Mouse (Mus musculus) testis, adult 2 months (tissue): ENCODE results near the gene Pnp. TPM values are rescaled to one million over a fixed set of nuclear protein-coding genes. Genes with fewer than 3 reads are reported as not detected.
"Not testable (repeated sequence)": the region's sequence is repeated elsewhere in the genome, so short reads cannot be mapped to it uniquely, and the experiment has no call there.

Experiments
- H3K27ac ChIP-seq: fragments of 200-500 bp; 2 replicates; pipeline ENCODE4 v1.5.1; 2012; ENCODE audit warnings: low read depth, low read length; ENCODE audit not compliant: control insufficient read depth, insufficient read depth
- H3K27me3 ChIP-seq: fragments of 200-500 bp; 2 replicates; pipeline ENCODE4 v1.6.1; 2012; ENCODE audit warnings: mild to moderate bottlenecking, low read length, moderate library complexity; ENCODE audit not compliant: control insufficient read depth, insufficient read depth
- H3K36me3 ChIP-seq: fragments of 200-500 bp; 2 replicates; pipeline ENCODE4 v1.6.1; 2012; ENCODE audit warnings: mild to moderate bottlenecking, low read length; ENCODE audit not compliant: control insufficient read depth, insufficient read depth
- H3K4me1 ChIP-seq: fragments of 200-500 bp; 2 replicates; pipeline ENCODE4 v1.6.1; 2012; ENCODE audit warnings: low read length; ENCODE audit not compliant: control insufficient read depth, insufficient read depth
- H3K4me3 ChIP-seq: fragments of 200-500 bp; 2 replicates; pipeline ENCODE4 v1.5.1; 2012; ENCODE audit warnings: low read depth, mild to moderate bottlenecking, low read length, moderate library complexity, mixed read lengths; ENCODE audit not compliant: control insufficient read depth
- CTCF ChIP-seq: fragments of 200-500 bp; IDR thresholded peaks from 2 replicates; pipeline ENCODE4 v1.5.1; 2012; ENCODE audit warnings: low read depth, mild to moderate bottlenecking, inconsistent platforms, low read length, moderate library complexity; ENCODE audit not compliant: control insufficient read depth, insufficient read depth, insufficient replicate concordance
- POLR2A ChIP-seq: fragments of 200-500 bp; IDR thresholded peaks from 2 replicates; pipeline ENCODE4 v1.6.1; 2012; ENCODE audit warnings: low read depth, mild to moderate bottlenecking, inconsistent platforms, low read length, moderate library complexity; ENCODE audit not compliant: control insufficient read depth
- polyA plus RNA-seq: library from polyadenylated mRNA; depleted of rRNA; stranded (reverse); fragments of >200 nt; gene quantifications from 2 replicates; pipeline ENCODE4 v1.2.3, GENCODE M21; 2012

Gene Pnp
- polyA plus RNA-seq, 1 experiment: 5.6 TPM

GRCm38 (mm10) chr14:50896747-50897373 lies 34.0 kb upstream of the Pnp start:
- Histone ChIP-seq H3K4me3 (peak overlapping the region; percentile 75), H3K27me3 (no peaks in the 10 kb centered on the region), H3K4me1 (peaks cover 7% of the 10 kb centered on the region), H3K27ac (no peak overlapping the region), H3K36me3 (no peaks in the 10 kb centered on the region)
- TF ChIP-seq CTCF (no peak), POLR2A (no peak)

GRCm38 (mm10) chr14:50897374-50897765 lies 33.5 kb upstream of the Pnp start, which contains the start of gene Klhl33:
Gene Klhl33 (minus strand): TSS chr14:50897507.
- H3K4me3 ChIP-seq: peak within 1 kb of the TSS; percentile 75
- H3K36me3 ChIP-seq: no peaks in the 10 kb centered on the region
- TF ChIP-seq CTCF (no peak), POLR2A (no peak)
- H3K4me1 ChIP-seq: peaks cover 7% of the 10 kb centered on the region
- no peak within 1 kb of the TSS for H3K27ac ChIP-seq
- no peaks in the 10 kb centered on the region for H3K27me3 ChIP-seq

DNA sequence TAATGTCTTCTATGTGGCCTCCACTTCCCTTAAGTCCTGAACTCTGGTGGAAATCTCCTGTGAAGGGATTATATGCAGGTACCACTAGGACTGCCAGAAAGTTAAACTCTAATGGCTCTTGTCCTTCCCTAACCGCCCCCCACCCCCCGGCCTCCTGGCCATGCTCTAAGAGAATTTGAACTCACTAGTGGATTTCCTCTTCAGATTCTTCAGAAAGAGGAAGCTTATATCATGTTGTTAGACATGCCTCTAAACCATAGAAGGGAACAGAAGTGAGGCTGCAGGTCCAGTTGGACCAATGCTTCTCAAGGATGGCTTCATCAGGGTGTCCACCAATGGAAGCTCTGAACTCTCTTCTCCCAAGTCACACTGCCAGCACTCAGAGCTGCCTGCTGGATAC lies 32.9 kb upstream of the Pnp start:
- not testable (repeated sequence) for H3K36me3 ChIP-seq, H3K27me3 ChIP-seq, H3K4me1 ChIP-seq, H3K27ac ChIP-seq, H3K4me3 ChIP-seq

DNA sequence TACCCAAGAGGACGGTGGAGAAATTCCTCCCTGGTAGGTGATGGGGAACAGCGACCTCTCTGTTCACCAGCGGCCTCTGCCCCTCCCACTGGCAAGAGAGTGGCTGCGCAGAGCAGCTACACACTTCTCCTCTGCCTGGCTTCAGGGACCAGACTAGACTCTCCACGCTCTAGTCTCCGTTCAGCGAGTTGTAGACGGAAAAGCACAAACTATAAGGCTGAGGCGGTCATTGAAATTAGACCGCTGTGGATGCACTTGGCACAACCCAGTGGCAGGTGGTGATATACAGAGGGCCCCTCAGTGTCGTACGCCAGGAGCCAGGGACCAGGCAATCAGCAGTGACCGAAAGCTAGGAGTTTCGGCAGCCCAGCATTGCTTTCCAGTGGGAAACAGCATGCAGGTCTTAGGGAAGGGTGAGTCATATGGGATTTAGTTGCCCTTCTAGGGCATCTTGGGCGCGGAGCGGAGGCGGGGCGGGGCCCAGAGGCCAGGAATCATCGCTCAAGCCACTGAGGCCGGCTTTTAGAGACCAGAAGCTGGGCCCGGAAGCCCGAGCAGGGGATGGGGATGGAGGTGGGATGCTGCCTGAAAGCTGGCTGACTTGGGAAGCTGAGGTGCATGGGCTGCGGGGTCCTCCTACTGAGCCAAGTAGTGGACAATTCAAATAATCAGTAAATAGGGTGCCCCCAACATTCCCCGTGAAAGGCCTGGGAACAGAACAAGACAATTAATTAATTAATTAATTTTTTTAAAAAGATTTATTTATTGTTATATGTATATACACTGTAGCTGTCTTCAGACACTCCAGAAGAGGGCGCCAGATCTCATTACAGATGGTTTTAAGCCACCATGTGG lies 26.7 kb upstream of the Pnp start:
- no peak overlapping the region for H3K27ac ChIP-seq
- TF ChIP-seq CTCF (peak; percentile 42; the same call in 1 of the 2 replicates), POLR2A (no peak)

DNA sequence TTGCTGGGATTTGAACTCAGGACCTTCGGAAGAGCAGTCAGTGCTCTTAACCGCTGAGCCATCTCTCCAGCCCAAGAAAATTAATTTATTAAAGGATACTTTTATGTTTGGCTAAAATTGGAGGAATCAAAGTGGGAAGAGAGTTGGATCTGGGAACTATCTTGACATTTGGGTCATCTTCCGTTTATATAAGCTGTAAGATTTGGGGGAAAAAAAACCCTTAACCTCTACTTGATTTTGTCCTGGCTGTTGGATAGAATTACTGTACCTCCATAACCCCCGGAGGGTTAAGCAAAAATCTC lies 26.1 kb upstream of the Pnp start:
- Histone ChIP-seq H3K36me3 (no peaks in the 10 kb centered on the region), H3K27ac (no peak overlapping the region)

More for the DNA sequence above, 26.7 kb upstream of the Pnp start:
- peaks cover 3% of the 10 kb centered on the region for H3K4me1 ChIP-seq
- peak overlapping the region; percentile 9 for H3K4me3 ChIP-seq
- H3K27me3 ChIP-seq: no peaks in the 10 kb centered on the region
- H3K36me3 ChIP-seq: no peaks in the 10 kb centered on the region

DNA sequence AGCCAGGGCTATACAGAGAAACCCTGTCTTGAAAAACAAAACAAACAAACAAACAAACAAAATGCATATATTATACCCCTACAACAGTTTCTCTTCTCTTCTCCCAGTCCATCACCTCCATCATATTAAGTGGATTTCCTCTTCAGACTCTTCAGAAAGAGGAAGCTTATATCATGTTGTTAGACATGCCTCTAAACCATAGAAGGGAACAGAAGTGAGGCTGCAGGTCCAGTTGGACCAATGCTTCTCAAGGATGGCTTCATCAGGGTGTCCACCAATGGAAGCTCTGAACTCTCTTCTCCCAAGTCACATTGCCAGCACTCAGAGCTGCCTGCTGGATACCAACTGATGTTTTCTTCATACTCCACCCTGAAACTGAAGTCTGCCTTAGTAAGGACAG lies 25.6 kb upstream of the Pnp start:
- not testable (repeated sequence) for H3K4me1 ChIP-seq, H3K36me3 ChIP-seq, H3K4me3 ChIP-seq, H3K27ac ChIP-seq, H3K27me3 ChIP-seq

More for the DNA sequence above, 26.1 kb upstream of the Pnp start:
- TF ChIP-seq CTCF (no peak), POLR2A (no peak)
- Histone ChIP-seq H3K4me3 (no peak overlapping the region), H3K4me1 (peaks cover 5% of the 10 kb centered on the region), H3K27me3 (no peaks in the 10 kb centered on the region)

- Histone ChIP-seq H3K27ac (no peak overlapping the region), H3K4me3 (no peak overlapping the region), H3K4me1 (peaks cover 5% of the 10 kb centered on the region), H3K36me3 (no peaks in the 10 kb centered on the region), H3K27me3 (no peaks in the 10 kb centered on the region)
- TF ChIP-seq CTCF: no peak
- TF ChIP-seq POLR2A: no peak
Measured at GRCm38 (mm10) chr14:50908126-50908525, 22.8 kb upstream of the Pnp start.
